Mouse (Mus musculus): ENCODE measurements around the gene Cd200r4. TPM values are rescaled to one million over a fixed set of nuclear protein-coding genes. Genes with fewer than 3 reads are reported as not detected.

Gene Cd200r4
- not detected for polyA plus RNA-seq (2012; fragmentation: generic; extraction: Trizol)
- long read RNA-seq, experiment 1, result 0 reads
- long read RNA-seq, experiment 2, result 0 reads

- TF ChIP-seq MYOG (IDR thresholded peaks at IDR 0.05; ENCODE audit: control insufficient read depth, extremely low read depth, insufficient read length), result no peak
These were observed at the start of gene Cd200r4 for GRCm38 (mm10) chr16:44811544-44811943. Gene Cd200r4, plus strand, starts transcription at chr16:44811733.

GRCm38 (mm10) chr16:44761811-44762210 lies 49.7 kb upstream of the Cd200r4 start:
- no peak overlapping the region for H3ac ChIP-seq (ENCODE audit: control insufficient read depth, insufficient read length, low read depth)
- TF ChIP-seq CEBPB (IDR thresholded peaks at IDR 0.05; ENCODE audit: low read depth) (no peak), MYOD1 (IDR thresholded peaks at IDR 0.05; ENCODE audit: control insufficient read depth, insufficient read length, low read depth) (no peak), MYOG (IDR thresholded peaks at IDR 0.05; ENCODE audit: control insufficient read depth, extremely low read depth, insufficient read length) (no peak), FOSL1 (IDR thresholded peaks at IDR 0.05; ENCODE audit: insufficient read depth, low read length, poor library complexity, severe bottlenecking) (no peak), MAX (IDR thresholded peaks at IDR 0.05) (no peak), CTCF (IDR thresholded peaks at IDR 0.05; ENCODE audit: control insufficient read depth, insufficient read depth, insufficient read length) (no peak), USF1 (IDR thresholded peaks at IDR 0.05; ENCODE audit: low read depth) (no peak)
- no peaks in the 10 kb centered on the region for H3K27me3 ChIP-seq (ENCODE audit: control insufficient read depth, insufficient read depth, insufficient read length)
- H3K79me3 ChIP-seq (ENCODE audit: low read depth), result no peaks in the 10 kb centered on the region
- no peak overlapping the region for H3K4me3 ChIP-seq (ENCODE audit: insufficient read depth, poor library complexity, severe bottlenecking)
- H3K79me2 ChIP-seq (ENCODE audit: control insufficient read depth, insufficient read depth), result no peaks in the 10 kb centered on the region
- H3K36me3 ChIP-seq (ENCODE audit: control insufficient read depth, insufficient read depth), result no peaks in the 10 kb centered on the region

More at GRCm38 (mm10) chr16:44811544-44811943, at the start of gene Cd200r4:
- H3K79me2 ChIP-seq (ENCODE audit: control insufficient read depth, insufficient read depth), result no peaks in the 10 kb centered on the region
- H3K79me3 ChIP-seq (ENCODE audit: low read depth), result no peaks in the 10 kb centered on the region
- H3K36me3 ChIP-seq (ENCODE audit: control insufficient read depth, insufficient read depth), result no peaks in the 10 kb centered on the region
- H3K27me3 ChIP-seq (ENCODE audit: control insufficient read depth, insufficient read depth, insufficient read length), result no peaks in the 10 kb centered on the region
- H3K4me3 ChIP-seq (ENCODE audit: insufficient read depth, poor library complexity, severe bottlenecking), result no peak within 1 kb of the TSS
- H3ac ChIP-seq (ENCODE audit: control insufficient read depth, insufficient read length, low read depth), result no peak within 1 kb of the TSS

- no peak for TF ChIP-seq MYOG (IDR thresholded peaks at IDR 0.05; ENCODE audit: control insufficient read depth, extremely low read depth, insufficient read length)
- no peak for TF ChIP-seq CEBPB (IDR thresholded peaks at IDR 0.05; ENCODE audit: low read depth)
- TF ChIP-seq MAX (IDR thresholded peaks at IDR 0.05), result no peak
- TF ChIP-seq MYOD1 (IDR thresholded peaks at IDR 0.05; ENCODE audit: control insufficient read depth, insufficient read length, low read depth), result no peak
- no peak for TF ChIP-seq CTCF (IDR thresholded peaks at IDR 0.05; ENCODE audit: control insufficient read depth, insufficient read depth, insufficient read length)
- TF ChIP-seq FOSL1 (IDR thresholded peaks at IDR 0.05; ENCODE audit: insufficient read depth, low read length, poor library complexity, severe bottlenecking), result no peak
- no peak for TF ChIP-seq USF1 (IDR thresholded peaks at IDR 0.05; ENCODE audit: low read depth)
- Histone ChIP-seq H3K27me3 (ENCODE audit: control insufficient read depth, insufficient read depth, insufficient read length) (no peaks in the 10 kb centered on the region), H3ac (ENCODE audit: control insufficient read depth, insufficient read length, low read depth) (no peak within 1 kb of the TSS), H3K4me3 (ENCODE audit: insufficient read depth, poor library complexity, severe bottlenecking) (no peak within 1 kb of the TSS), H3K36me3 (ENCODE audit: control insufficient read depth, insufficient read depth) (no peaks in the 10 kb centered on the region), H3K79me3 (ENCODE audit: low read depth) (no peaks in the 10 kb centered on the region), H3K79me2 (ENCODE audit: control insufficient read depth, insufficient read depth) (no peaks in the 10 kb centered on the region)
These were observed 45.8 kb upstream of the Cd200r4 start, which contains the start of gene Cd200r1 for GRCm38 (mm10) chr16:44765555-44766319. Gene Cd200r1, plus strand, starts transcription at chr16:44765736.

- TF ChIP-seq CEBPB (IDR thresholded peaks at IDR 0.05; ENCODE audit: low read depth), result no peak
- TF ChIP-seq USF1 (IDR thresholded peaks at IDR 0.05; ENCODE audit: low read depth), result no peak
- Histone ChIP-seq H3K36me3 (ENCODE audit: control insufficient read depth, insufficient read depth) (no peaks in the 10 kb centered on the region), H3K4me3 (ENCODE audit: insufficient read depth, poor library complexity, severe bottlenecking) (no peak overlapping the region), H3K79me3 (ENCODE audit: low read depth) (no peaks in the 10 kb centered on the region), H3K27me3 (ENCODE audit: control insufficient read depth, insufficient read depth, insufficient read length) (no peaks in the 10 kb centered on the region), H3K79me2 (ENCODE audit: control insufficient read depth, insufficient read depth) (no peaks in the 10 kb centered on the region), H3ac (ENCODE audit: control insufficient read depth, insufficient read length, low read depth) (no peak overlapping the region)
These were observed 45.1 kb upstream of the Cd200r4 start for GRCm38 (mm10) chr16:44766320-44766892.

GRCm38 (mm10) chr16:44767506-44767905 lies 44.0 kb upstream of the Cd200r4 start:
- no peak overlapping the region for H3K4me3 ChIP-seq (ENCODE audit: insufficient read depth, poor library complexity, severe bottlenecking)
- H3K79me3 ChIP-seq (ENCODE audit: low read depth), result no peaks in the 10 kb centered on the region
- no peaks in the 10 kb centered on the region for H3K27me3 ChIP-seq (ENCODE audit: control insufficient read depth, insufficient read depth, insufficient read length)
- H3K36me3 ChIP-seq (ENCODE audit: control insufficient read depth, insufficient read depth), result no peaks in the 10 kb centered on the region
- no peak for TF ChIP-seq CTCF (IDR thresholded peaks at IDR 0.05; ENCODE audit: control insufficient read depth, insufficient read depth, insufficient read length)
- no peak for TF ChIP-seq USF1 (IDR thresholded peaks at IDR 0.05; ENCODE audit: low read depth)
- TF ChIP-seq MYOD1 (IDR thresholded peaks at IDR 0.05; ENCODE audit: control insufficient read depth, insufficient read length, low read depth), result no peak
- TF ChIP-seq MYOG (IDR thresholded peaks at IDR 0.05; ENCODE audit: control insufficient read depth, extremely low read depth, insufficient read length), result no peak
- no peak for TF ChIP-seq FOSL1 (IDR thresholded peaks at IDR 0.05; ENCODE audit: insufficient read depth, low read length, poor library complexity, severe bottlenecking)
- no peak for TF ChIP-seq CEBPB (IDR thresholded peaks at IDR 0.05; ENCODE audit: low read depth)
- no peak for TF ChIP-seq MAX (IDR thresholded peaks at IDR 0.05)
- no peak overlapping the region for H3ac ChIP-seq (ENCODE audit: control insufficient read depth, insufficient read length, low read depth)
- H3K79me2 ChIP-seq (ENCODE audit: control insufficient read depth, insufficient read depth), result no peaks in the 10 kb centered on the region

GRCm38 (mm10) chr16:44767967-44768366 lies 43.6 kb upstream of the Cd200r4 start:
- TF ChIP-seq CEBPB (IDR thresholded peaks at IDR 0.05; ENCODE audit: low read depth) (no peak), FOSL1 (IDR thresholded peaks at IDR 0.05; ENCODE audit: insufficient read depth, low read length, poor library complexity, severe bottlenecking) (no peak), MYOG (IDR thresholded peaks at IDR 0.05; ENCODE audit: control insufficient read depth, extremely low read depth, insufficient read length) (no peak), CTCF (IDR thresholded peaks at IDR 0.05; ENCODE audit: control insufficient read depth, insufficient read depth, insufficient read length) (no peak), MYOD1 (IDR thresholded peaks at IDR 0.05; ENCODE audit: control insufficient read depth, insufficient read length, low read depth) (no peak), USF1 (IDR thresholded peaks at IDR 0.05; ENCODE audit: low read depth) (no peak), MAX (IDR thresholded peaks at IDR 0.05) (no peak)
- H3K79me2 ChIP-seq (ENCODE audit: control insufficient read depth, insufficient read depth), result no peaks in the 10 kb centered on the region

More at GRCm38 (mm10) chr16:44767967-44768366, 43.6 kb upstream of the Cd200r4 start:
- no peaks in the 10 kb centered on the region for H3K36me3 ChIP-seq (ENCODE audit: control insufficient read depth, insufficient read depth)
- H3K4me3 ChIP-seq (ENCODE audit: insufficient read depth, poor library complexity, severe bottlenecking), result no peak overlapping the region
- H3K79me3 ChIP-seq (ENCODE audit: low read depth), result no peaks in the 10 kb centered on the region
- H3ac ChIP-seq (ENCODE audit: control insufficient read depth, insufficient read length, low read depth), result no peak overlapping the region
- H3K27me3 ChIP-seq (ENCODE audit: control insufficient read depth, insufficient read depth, insufficient read length), result no peaks in the 10 kb centered on the region
